Mouse (Mus musculus) layer of hippocampus, postnatal 36 days (tissue): ENCODE measurements around the gene Tpsab1. TPM values are rescaled to one million over a fixed set of nuclear protein-coding genes. Genes with fewer than 3 reads are reported as not detected.

Experiments used
- DNase-seq, 2 experiments: peaks; one replicate each; pipeline ENCODE4 v3.0.0; 2022
- total RNA-seq, 2 experiments: library from RNA; stranded (reverse); gene quantifications; 2 replicates each; pipeline ENCODE4 v1.2.3; 2021

Gene Tpsab1
- total RNA-seq = under 1 TPM in 1 of 2 experiments, not detected in 1; 0.56 TPM

- DNase-seq = no peak
Measured at GRCm38 (mm10) chr17:25345462-25345861, at the start of gene Tpsab1. Gene Tpsab1 (minus strand): TSS chr17:25345562.

GRCm38 (mm10) chr17:25394526-25394925 is 49.2 kb upstream of the Tpsab1 start:
- DNase-seq = no peak

GRCm38 (mm10) chr17:25374011-25374410 is 28.6 kb upstream of the Tpsab1 start:
- no peak for DNase-seq

- DNase-seq = no peak
Measured at GRCm38 (mm10) chr17:25372491-25372890, 27.1 kb upstream of the Tpsab1 start.

- no peak for DNase-seq
Measured at GRCm38 (mm10) chr17:25368973-25369372, 23.6 kb upstream of the Tpsab1 start, which contains the start of gene Tpsg1. Gene Tpsg1 (plus strand): TSS chr17:25369273.

GRCm38 (mm10) chr17:25366005-25366404 is 20.6 kb upstream of the Tpsab1 start, which contains the start of gene Tpsb2:
Gene Tpsb2 (plus strand): TSS chr17:25366305.
- DNase-seq = no peak

GRCm38 (mm10) chr17:25363726-25364125 is 18.4 kb upstream of the Tpsab1 start:
- peak in 1 of 2 experiments; percentile 53 for DNase-seq

- no peak for DNase-seq
Measured at GRCm38 (mm10) chr17:25361291-25361690, 15.9 kb upstream of the Tpsab1 start.

GRCm38 (mm10) chr17:25341490-25341889 is 3.9 kb downstream of the Tpsab1 start:
- DNase-seq = no peak

GRCm38 (mm10) chr17:25340003-25340402 is 5.4 kb downstream of the Tpsab1 start:
- DNase-seq = no peak

- no peak for DNase-seq
Measured at GRCm38 (mm10) chr17:25338218-25338617, 7.1 kb downstream of the Tpsab1 start.

- peak; percentile 61 to 63 for DNase-seq
Measured at GRCm38 (mm10) chr17:25333943-25334342, 11.4 kb downstream of the Tpsab1 start.

- no peak for DNase-seq
Measured at GRCm38 (mm10) chr17:25332321-25332720, 13.0 kb downstream of the Tpsab1 start.

- DNase-seq = no peak
Measured at GRCm38 (mm10) chr17:25322930-25323329, 22.4 kb downstream of the Tpsab1 start.

- DNase-seq = no peak
Measured at GRCm38 (mm10) chr17:25320819-25321218, 24.5 kb downstream of the Tpsab1 start.

GRCm38 (mm10) chr17:25318354-25318753 is 27.0 kb downstream of the Tpsab1 start, which contains the start of gene Prss29:
Gene Prss29 (plus strand): TSS chr17:25318654.
- DNase-seq = no peak

GRCm38 (mm10) chr17:25308346-25308745 is 37.0 kb downstream of the Tpsab1 start, which contains the start of gene Prss28:
Gene Prss28 (plus strand): TSS chr17:25308646.
- DNase-seq = no peak

GRCm38 (mm10) chr17:25298094-25298493 is 47.3 kb downstream of the Tpsab1 start, which contains the start of gene Prss34:
Gene Prss34 (plus strand): TSS chr17:25298394.
- no peak for DNase-seq

- no peak for DNase-seq
Measured at GRCm38 (mm10) chr17:25294111-25294510, 51.3 kb downstream of the Tpsab1 start.

- no peak for DNase-seq
Measured at GRCm38 (mm10) chr17:25293495-25293894, 51.9 kb downstream of the Tpsab1 start.
